Mouse (Mus musculus): ENCODE results near the gene Dnmt1.

DNA sequence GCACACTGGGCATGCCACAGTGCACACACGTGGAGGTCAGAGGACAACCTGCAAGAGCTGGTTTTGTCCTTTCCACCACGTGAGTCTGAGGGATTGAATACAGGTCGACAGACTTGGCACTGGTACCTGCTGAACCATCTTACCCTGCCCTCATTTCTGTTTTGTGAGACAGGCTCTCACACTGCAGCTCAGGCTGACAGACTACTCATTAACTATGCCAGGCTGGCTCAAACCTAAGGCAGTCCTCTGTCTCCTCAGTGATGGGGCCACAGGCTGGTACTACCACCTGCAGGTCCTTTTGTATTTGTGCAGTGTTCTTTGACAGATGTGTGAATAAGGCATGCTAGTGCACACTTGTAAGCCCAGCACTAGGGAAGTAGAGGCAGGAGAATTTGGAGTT lies 35.4 kb upstream of the Dnmt1 start:
- TF ChIP-seq POLR2A (IDR thresholded peaks at IDR 0.05; ENCODE audit: borderline replicate concordance, low read depth, low read length) (no peak), CTCF (IDR thresholded peaks at IDR 0.05; ENCODE audit: low read depth, low read length) (no peak)

Data from bone marrow macrophage, adult 2 months (primary cell).